Mouse (Mus musculus) ES-Bruce4 (cell line): ENCODE data around the gene Galns. TPM values are rescaled to one million over a fixed set of nuclear protein-coding genes. Genes with fewer than 3 reads are reported as not detected.

Experiments
- H3K27ac ChIP-seq: 2 replicates; pipeline ENCODE4 v1.5.1; 2012; ENCODE audit warnings: low read length, inconsistent platforms; ENCODE audit not compliant: insufficient read depth
- H3K27me3 ChIP-seq: 2 replicates; pipeline ENCODE4 v1.6.1; 2012; ENCODE audit warnings: mild to moderate bottlenecking, low read length, inconsistent platforms; ENCODE audit not compliant: control insufficient read depth, poor library complexity, insufficient read depth, severe bottlenecking
- H3K36me3 ChIP-seq: 2 replicates; pipeline ENCODE4 v1.6.1; 2012; ENCODE audit warnings: inconsistent platforms, mild to moderate bottlenecking, low read length, moderate library complexity; ENCODE audit not compliant: control insufficient read depth, poor library complexity, insufficient read depth, severe bottlenecking
- H3K4me1 ChIP-seq: one replicate; pipeline ENCODE4 v1.8.1; 2011; ENCODE audit warnings: low read length; ENCODE audit not compliant: control insufficient read depth, insufficient read depth
- H3K4me3 ChIP-seq: 2 replicates; pipeline ENCODE4 v1.5.1; 2011; ENCODE audit warnings: low read depth, mild to moderate bottlenecking, low read length
- H3K9ac ChIP-seq: 2 replicates; pipeline ENCODE4 v1.6.1; 2012; ENCODE audit warnings: low read depth, mild to moderate bottlenecking, inconsistent platforms; ENCODE audit not compliant: poor library complexity, severe bottlenecking
- H3K9me3 ChIP-seq: replicated peaks from 2 replicates; pipeline ENCODE4 v1.6.1; 2012; ENCODE audit warnings: mild to moderate bottlenecking, low read length, inconsistent platforms; ENCODE audit not compliant: control insufficient read depth, poor library complexity, insufficient read depth, severe bottlenecking
- CTCF ChIP-seq: IDR thresholded peaks from one replicate; pipeline ENCODE4 v1.8.1; 2011; ENCODE audit warnings: low read depth, low read length
- EP300 ChIP-seq: IDR thresholded peaks from 2 replicates; pipeline ENCODE4 v1.6.1; 2011; ENCODE audit warnings: low read depth, low read length; ENCODE audit not compliant: insufficient read depth
- POLR2A ChIP-seq: IDR thresholded peaks from one replicate; pipeline ENCODE4 v1.8.1; 2011; ENCODE audit warnings: low read length; ENCODE audit not compliant: insufficient read depth
- polyA plus RNA-seq: library from polyadenylated mRNA; stranded (reverse); fragments of >200 nt; gene quantifications from 2 replicates; pipeline ENCODE4 v1.2.4, GENCODE M21; 2011; ENCODE audit warnings: low read depth; ENCODE audit not compliant: missing spikeins, insufficient read depth, insufficient read length

Galns gene
- polyA plus RNA-seq, 1 experiment, result 11.9 TPM

GRCm38 (mm10) chr8:122606810-122607209 lies 4.5 kb downstream of the Galns start:
- H3K4me3 ChIP-seq, result no peak overlapping the region
- no peaks in the 10 kb centered on the region for H3K36me3 ChIP-seq
- H3K9ac ChIP-seq, result no peak overlapping the region
- H3K9me3 ChIP-seq, result no peaks in the 10 kb centered on the region
- no peaks in the 10 kb centered on the region for H3K4me1 ChIP-seq
- no peaks in the 10 kb centered on the region for H3K27me3 ChIP-seq
- TF ChIP-seq CTCF, result no peak
- no peak for TF ChIP-seq POLR2A
- no peak for TF ChIP-seq EP300
- H3K27ac ChIP-seq, result no peak overlapping the region

DNA sequence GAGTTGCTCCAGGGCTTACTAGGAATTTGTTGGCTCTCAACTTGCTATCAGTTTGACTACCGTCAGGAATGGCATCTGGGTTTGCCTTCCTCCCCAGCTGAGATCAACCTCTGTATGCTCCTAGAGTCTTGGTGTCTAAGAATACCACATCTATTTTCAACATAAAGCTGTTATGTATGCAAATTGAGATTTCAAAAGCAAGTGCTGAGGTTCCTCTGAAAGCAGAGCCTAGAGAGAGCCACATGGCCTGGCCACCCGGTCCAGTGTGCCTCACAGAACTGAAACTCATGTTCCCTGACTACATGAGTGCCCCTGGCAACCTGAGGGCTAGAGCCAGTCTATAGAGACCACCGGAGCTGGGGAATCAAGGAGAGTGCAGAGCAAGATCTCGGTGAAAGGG lies 5.9 kb downstream of the Galns start:
- no peak for TF ChIP-seq CTCF
- no peak for TF ChIP-seq EP300
- TF ChIP-seq POLR2A, result no peak
- H3K9me3 ChIP-seq, result no peaks in the 10 kb centered on the region
- H3K36me3 ChIP-seq, result no peaks in the 10 kb centered on the region
- no peak overlapping the region for H3K27ac ChIP-seq
- H3K27me3 ChIP-seq, result no peaks in the 10 kb centered on the region
- no peaks in the 10 kb centered on the region for H3K4me1 ChIP-seq
- H3K9ac ChIP-seq, result no peak overlapping the region
- no peak overlapping the region for H3K4me3 ChIP-seq

GRCm38 (mm10) chr8:122604640-122605039 lies 6.6 kb downstream of the Galns start:
- no peak overlapping the region for H3K9ac ChIP-seq
- H3K4me3 ChIP-seq, result no peak overlapping the region
- H3K27ac ChIP-seq, result no peak overlapping the region
- no peaks in the 10 kb centered on the region for H3K27me3 ChIP-seq
- TF ChIP-seq POLR2A, result no peak
- no peak for TF ChIP-seq CTCF
- TF ChIP-seq EP300, result no peak
- no peaks in the 10 kb centered on the region for H3K9me3 ChIP-seq
- H3K4me1 ChIP-seq, result no peaks in the 10 kb centered on the region
- H3K36me3 ChIP-seq, result no peaks in the 10 kb centered on the region

GRCm38 (mm10) chr8:122600666-122601065 lies 10.6 kb downstream of the Galns start:
- Histone ChIP-seq H3K9ac (no peak overlapping the region), H3K27ac (no peak overlapping the region), H3K4me3 (no peak overlapping the region), H3K4me1 (no peaks in the 10 kb centered on the region), H3K36me3 (no peaks in the 10 kb centered on the region), H3K9me3 (no peaks in the 10 kb centered on the region), H3K27me3 (no peaks in the 10 kb centered on the region)
- TF ChIP-seq EP300 (no peak), CTCF (no peak), POLR2A (no peak)

GRCm38 (mm10) chr8:122596031-122596430 lies 15.2 kb downstream of the Galns start:
- no peaks in the 10 kb centered on the region for H3K27me3 ChIP-seq
- H3K4me1 ChIP-seq, result no peaks in the 10 kb centered on the region
- H3K36me3 ChIP-seq, result no peaks in the 10 kb centered on the region
- no peak overlapping the region for H3K4me3 ChIP-seq
- H3K27ac ChIP-seq, result no peak overlapping the region
- no peaks in the 10 kb centered on the region for H3K9me3 ChIP-seq
- TF ChIP-seq POLR2A (no peak), EP300 (no peak), CTCF (no peak)
- H3K9ac ChIP-seq, result no peak overlapping the region

GRCm38 (mm10) chr8:122593783-122594507 lies 17.3 kb downstream of the Galns start:
- Histone ChIP-seq H3K4me3 (no peak overlapping the region), H3K36me3 (no peaks in the 10 kb centered on the region), H3K27me3 (no peaks in the 10 kb centered on the region), H3K9me3 (no peaks in the 10 kb centered on the region), H3K4me1 (no peaks in the 10 kb centered on the region), H3K9ac (no peak overlapping the region), H3K27ac (no peak overlapping the region)
- no peak for TF ChIP-seq POLR2A
- TF ChIP-seq EP300, result no peak
- no peak for TF ChIP-seq CTCF
